8 mouse cellular contexts compared by ENCODE assay signal in the genomic region with DNA sequence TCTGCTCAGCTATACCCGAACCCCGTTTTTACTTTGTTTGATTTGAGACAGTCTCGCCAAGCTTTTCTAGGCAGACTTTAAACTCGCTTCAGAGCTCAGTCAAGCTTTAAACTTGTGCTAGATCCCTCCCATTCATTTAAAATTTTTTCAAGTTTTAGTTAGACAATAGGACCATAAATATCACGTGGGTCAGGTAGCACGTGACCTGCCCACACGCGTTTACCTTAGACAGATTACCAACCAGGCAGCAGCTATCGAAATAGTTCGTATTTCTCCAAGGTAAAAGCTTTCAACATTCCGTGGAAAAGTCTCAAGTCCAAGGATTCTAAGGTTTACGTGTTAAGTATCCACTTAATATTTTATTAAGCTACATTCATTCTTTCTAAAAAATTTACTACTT. TPM values are rescaled to one million over a fixed set of nuclear protein-coding genes. Genes with fewer than 3 reads are reported as not detected.
DNase-seq lines count a peak whose midpoint lies in the region; ATAC-seq and TF ChIP-seq lines count a peak whose summit lies in the region.

No protein-coding gene starts in this region.

- H3K4me2 ChIP-seq in lung, embryonic 14.5 days: peak overlapping the region; percentile 67
- H3K4me2 ChIP-seq in neural tube, embryonic 15.5 days: peak overlapping the region; percentile 86

- peak overlapping the region; percentile 59 for H3K9ac ChIP-seq in lung, embryonic 14.5 days
- peak overlapping the region; percentile 37 for H3K9ac ChIP-seq in neural tube, embryonic 15.5 days (replicated peaks)

- no peak for TF ChIP-seq POLR2A in bone marrow macrophage, adult 2 months (IDR thresholded peaks at IDR 0.05; ENCODE audit: borderline replicate concordance, low read depth, low read length)

- peak; percentile 66 to 72 for DNase-seq in cerebellum, postnatal 10 days
- DNase-seq in cerebellum, adult 11-12 months: no peak
- DNase-seq in kidney, adult 11 months: peak; percentile 70
- peak; percentile 93 for DNase-seq in lung, embryonic 14.5 days
- no peak for DNase-seq in right cerebral cortex, postnatal 25 days

- H3K9me3 ChIP-seq in lung, embryonic 14.5 days (ENCODE audit: low read depth, low read length): no peaks in the 10 kb centered on the region
- H3K9me3 ChIP-seq in neural tube, embryonic 15.5 days (replicated peaks): no peaks in the 10 kb centered on the region

- 7% methylated on average over 12 of the region's 12 CpGs for WGBS in lung, embryonic 14.5 days
- 8% methylated on average over 12 of the region's 12 CpGs for WGBS in neural tube, embryonic 15.5 days

- peak overlapping the region; percentile 97 for H3K27ac ChIP-seq in bone marrow macrophage, adult 2 months (ENCODE audit: insufficient read depth, low read depth, low read length)
- H3K27ac ChIP-seq in lung, embryonic 14.5 days (ENCODE audit: low read depth): peak overlapping the region; percentile 86
- H3K27ac ChIP-seq in neural tube, embryonic 15.5 days (replicated peaks): no peak overlapping the region

- peaks cover 41% of the 10 kb centered on the region for H3K4me1 ChIP-seq in bone marrow macrophage, adult 2 months (ENCODE audit: control insufficient read depth, insufficient read depth, low read length)
- H3K4me1 ChIP-seq in lung, embryonic 14.5 days (ENCODE audit: insufficient read depth): peaks cover 2% of the 10 kb centered on the region; the same call in 1 of the 2 replicates
- peaks cover 11% of the 10 kb centered on the region for H3K4me1 ChIP-seq in neural tube, embryonic 15.5 days

- peak overlapping the region; percentile 95 for H3K4me3 ChIP-seq in bone marrow macrophage, adult 2 months (ENCODE audit: insufficient read depth, low read length)
- H3K4me3 ChIP-seq in lung, embryonic 14.5 days (ENCODE audit: low read depth, low read length): peak overlapping the region; percentile 53
- H3K4me3 ChIP-seq in neural tube, embryonic 15.5 days (replicated peaks): peak overlapping the region; percentile 50

- TF ChIP-seq CTCF in bone marrow macrophage, adult 2 months (IDR thresholded peaks at IDR 0.05; ENCODE audit: low read depth, low read length): no peak
- TF ChIP-seq CTCF in lung, embryonic 14.5 days (IDR thresholded peaks at IDR 0.05; ENCODE audit: low read depth): no peak

- H3K27me3 ChIP-seq in lung, embryonic 14.5 days (ENCODE audit: insufficient read depth, low read length): no peaks in the 10 kb centered on the region
- H3K27me3 ChIP-seq in neural tube, embryonic 15.5 days (replicated peaks): no peaks in the 10 kb centered on the region

- peak; percentile 47 for ATAC-seq in granulocyte monocyte progenitor cell, adult 5-6 weeks (replicated peaks; ENCODE audit: poor library complexity, severe bottlenecking)
- peak; percentile 64 for ATAC-seq in lung, embryonic 14.5 days (ENCODE audit: insufficient read depth)
- peak; percentile 38; the same call in 1 of the 2 replicates for ATAC-seq in neural tube, embryonic 15.5 days (ENCODE audit: low FRiP score)

- H3K36me3 ChIP-seq in lung, embryonic 14.5 days (ENCODE audit: insufficient read depth): no peaks in the 10 kb centered on the region
- no peaks in the 10 kb centered on the region for H3K36me3 ChIP-seq in neural tube, embryonic 15.5 days

RNA-seq across cellular contexts. Expression of gene Tmem144, which starts 10.4 kb away (rescaled TPM):
- polyA plus RNA-seq in bone marrow macrophage, adult 2 months (2012; ENCODE audit: insufficient read depth, insufficient read length, missing spikeins): 7.0 and 7.3 TPM in 2 replicates
- 2.8 and 3.0 TPM in 2 replicates for total RNA-seq in granulocyte monocyte progenitor cell, adult 5-6 weeks (2014; fragmentation: Nextera tagmentation)
- total RNA-seq in granulocyte monocyte progenitor cell, adult 5-6 weeks (2017): 2.7 and 2.8 TPM in 2 replicates
- 5.0 and 5.4 TPM in 2 replicates for polyA plus RNA-seq in lung, embryonic 14.5 days (2014; fragmentation: Nextera tagmentation; extraction: Ambion mirVana)
- 1.5 and 1.7 TPM in 2 replicates for polyA plus RNA-seq in neural tube, embryonic 15.5 days (2015; fragmentation: Nextera tagmentation; extraction: Ambion mirVana)

RNA-seq across cellular contexts. Expression of gene Fam198b, which starts 42.2 kb away (rescaled TPM):
- 5.2 and 6.0 TPM in 2 replicates for polyA plus RNA-seq in bone marrow macrophage, adult 2 months (2012; ENCODE audit: insufficient read depth, insufficient read length, missing spikeins)
- 0.13 and 0.24 TPM in 2 replicates for total RNA-seq in granulocyte monocyte progenitor cell, adult 5-6 weeks (2014; fragmentation: Nextera tagmentation)
- 0.04 and 0.05 TPM in 2 replicates for total RNA-seq in granulocyte monocyte progenitor cell, adult 5-6 weeks (2017)
- 16.4 and 17.8 TPM in 2 replicates for polyA plus RNA-seq in lung, embryonic 14.5 days (2014; fragmentation: Nextera tagmentation; extraction: Ambion mirVana)
- polyA plus RNA-seq in neural tube, embryonic 15.5 days (2015; fragmentation: Nextera tagmentation; extraction: Ambion mirVana): 5.2 and 8.9 TPM in 2 replicates

Comparison
In these comparisons a context has a peak if more than half of its experiments do, and no peak if none do; other contexts are left out.
1. DNase-seq: peak in cerebellum, postnatal 10 days (2 of 2), kidney, adult 11 months (single experiment) and lung, embryonic 14.5 days (single experiment); none in cerebellum, adult 11-12 months (single experiment) and right cerebral cortex, postnatal 25 days (single experiment).
2. Peak in every context shown above with its lines, with median percentiles within 50 percentile points of each other: H3K4me3 ChIP-seq and ATAC-seq.